Mouse (Mus musculus) kidney, postnatal 25 days (tissue): ENCODE results near the gene Lrig3.

Experiments
- DNase-seq, 2 experiments: peaks; one replicate each; pipeline ENCODE4 v3.0.0; 2021; ENCODE audit warnings: mixed read lengths in 2 of 2

Lrig3 gene

DNA sequence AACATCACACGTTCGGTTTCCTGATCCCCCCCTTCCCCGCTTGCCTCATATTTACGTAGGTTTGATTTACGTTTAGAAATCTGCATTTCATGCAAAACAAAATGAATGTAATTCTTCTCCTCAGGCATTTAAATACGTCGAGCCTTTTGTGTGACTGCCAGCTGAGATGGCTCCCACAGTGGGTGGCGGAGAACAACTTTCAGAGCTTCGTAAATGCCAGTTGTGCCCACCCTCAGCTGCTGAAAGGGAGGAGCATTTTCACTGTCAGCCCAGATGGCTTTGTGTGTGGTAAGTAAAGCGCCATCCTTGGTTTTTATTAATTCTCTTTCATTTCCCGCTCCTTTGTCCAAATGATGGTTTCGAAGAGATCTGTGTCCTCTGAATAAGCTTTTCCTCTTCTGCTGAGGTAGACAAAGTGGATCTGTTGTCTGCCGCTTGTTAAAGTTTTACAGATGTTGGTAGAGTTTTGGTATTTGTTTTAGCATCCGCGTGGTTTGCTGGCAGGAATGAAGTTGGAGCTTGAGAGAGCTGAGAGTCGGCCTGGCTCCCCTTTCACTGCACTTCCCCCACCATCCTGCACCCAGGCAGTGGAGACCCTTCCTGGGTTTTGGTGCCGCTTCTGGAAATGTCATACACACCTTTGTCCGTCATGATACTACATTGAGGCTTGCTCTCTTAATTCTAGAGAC is 37.0 kb downstream of the Lrig3 start:
- DNase-seq, result peak; percentile 61 to 64

DNA sequence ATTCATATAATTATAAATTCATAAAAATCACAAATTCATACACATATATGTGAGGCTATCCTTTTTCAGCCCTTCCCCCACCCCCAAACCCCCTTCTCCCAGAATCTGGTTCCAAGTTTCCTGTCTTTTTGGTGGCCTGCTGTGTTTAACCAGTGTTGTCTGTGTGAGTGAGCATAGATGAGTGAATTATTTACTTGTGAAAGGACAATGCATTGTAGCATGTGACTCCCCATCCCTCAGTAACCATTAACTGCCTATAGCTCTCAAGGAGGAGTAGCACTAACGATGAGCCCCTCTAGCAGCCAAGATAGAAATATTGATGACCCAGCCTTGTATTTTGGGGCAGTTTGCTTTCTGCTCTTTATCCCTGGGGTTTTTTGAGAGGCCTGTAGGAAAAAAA is 37.9 kb downstream of the Lrig3 start:
- peak in 1 of 2 experiments; percentile 14 for DNase-seq

DNA sequence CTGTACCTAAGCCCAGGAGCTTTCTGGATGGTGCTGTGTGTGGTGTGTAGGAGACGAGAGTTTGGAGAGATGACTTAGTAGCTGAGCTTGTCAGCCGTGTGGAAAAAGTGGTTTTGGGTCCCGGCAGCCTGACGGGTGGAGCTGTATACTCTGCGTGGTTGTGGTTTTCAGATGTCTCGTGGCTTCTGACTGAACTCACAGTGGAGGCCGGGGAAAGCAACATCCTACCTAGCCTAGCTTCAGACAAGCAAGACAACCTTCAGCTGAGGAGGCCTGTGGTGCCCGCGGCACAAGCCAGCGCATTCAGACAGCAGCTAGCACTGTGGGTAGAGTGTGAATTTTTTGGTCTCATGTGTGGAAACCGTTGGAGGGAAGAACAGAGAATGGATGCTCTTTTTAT is 47.7 kb downstream of the Lrig3 start:
- no peak for DNase-seq

DNA sequence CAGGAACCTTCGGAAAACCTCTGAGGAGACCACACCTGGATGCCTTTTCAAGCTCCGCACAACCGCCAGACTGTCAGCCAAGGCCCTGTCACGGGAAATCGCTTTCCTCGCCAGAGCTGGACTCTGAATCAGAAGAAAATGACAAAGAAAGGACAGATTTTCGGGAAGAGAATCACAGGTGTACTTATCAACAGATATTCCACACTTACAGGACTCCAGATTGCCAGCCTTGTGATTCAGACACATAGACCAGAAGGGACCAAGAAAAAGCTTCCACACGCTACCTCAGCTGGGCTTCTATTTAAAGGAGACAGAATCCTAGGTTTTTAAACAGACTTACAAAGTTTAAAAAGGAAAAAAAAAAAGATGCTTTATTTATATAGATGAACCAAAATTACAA is 48.7 kb downstream of the Lrig3 start:
- DNase-seq, result no peak

DNA sequence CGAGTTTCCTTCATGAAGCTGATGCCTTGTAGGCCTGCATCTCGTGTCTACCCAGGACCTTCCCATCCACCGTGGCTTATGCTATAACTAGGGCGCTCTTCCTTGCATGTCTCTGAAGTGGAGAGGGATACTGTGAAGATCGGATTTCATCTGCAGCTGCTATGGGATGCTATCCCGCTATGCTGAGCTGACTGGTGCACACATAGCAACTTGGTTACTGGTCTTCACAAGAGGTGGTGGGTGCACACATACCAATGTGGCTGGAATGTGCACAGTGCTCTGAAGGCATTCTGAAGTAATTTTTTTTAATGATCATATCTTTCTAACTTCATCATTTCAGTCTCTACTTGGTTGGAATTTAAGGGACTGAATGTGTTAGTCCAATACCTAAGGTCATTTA is 49.7 kb downstream of the Lrig3 start:
- DNase-seq, result no peak

DNA sequence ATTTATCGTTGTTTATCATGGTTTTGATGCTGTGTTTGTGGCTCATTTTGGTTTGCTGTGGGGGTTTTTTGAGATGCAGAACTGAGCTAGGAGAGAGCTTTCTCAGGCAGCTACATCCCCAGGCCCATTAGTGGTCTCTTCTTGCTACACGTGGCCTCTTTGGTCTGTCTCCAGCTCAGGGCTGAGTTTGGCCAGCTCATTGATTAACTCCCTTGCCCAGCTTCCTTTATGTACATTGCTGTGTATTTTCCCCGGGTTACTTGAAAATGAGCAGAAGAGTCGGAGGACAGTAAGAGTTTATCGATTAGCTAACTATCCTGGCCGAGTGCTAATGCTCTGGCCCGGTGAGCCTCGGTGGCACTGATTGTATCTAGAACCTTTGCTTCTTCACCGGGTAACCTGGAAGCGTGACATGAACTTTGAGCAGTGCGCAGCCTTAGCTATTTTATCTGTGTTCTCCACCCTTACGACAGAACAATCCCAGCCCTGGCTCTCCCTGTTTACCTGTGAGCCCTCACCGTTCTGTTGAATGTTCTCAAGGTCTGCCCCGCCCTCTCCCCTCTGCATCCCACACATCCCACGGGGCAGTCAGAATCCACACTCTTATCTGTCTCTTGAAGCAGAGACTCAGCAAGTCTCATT is 53.5 kb downstream of the Lrig3 start:
- DNase-seq, result no peak

DNA sequence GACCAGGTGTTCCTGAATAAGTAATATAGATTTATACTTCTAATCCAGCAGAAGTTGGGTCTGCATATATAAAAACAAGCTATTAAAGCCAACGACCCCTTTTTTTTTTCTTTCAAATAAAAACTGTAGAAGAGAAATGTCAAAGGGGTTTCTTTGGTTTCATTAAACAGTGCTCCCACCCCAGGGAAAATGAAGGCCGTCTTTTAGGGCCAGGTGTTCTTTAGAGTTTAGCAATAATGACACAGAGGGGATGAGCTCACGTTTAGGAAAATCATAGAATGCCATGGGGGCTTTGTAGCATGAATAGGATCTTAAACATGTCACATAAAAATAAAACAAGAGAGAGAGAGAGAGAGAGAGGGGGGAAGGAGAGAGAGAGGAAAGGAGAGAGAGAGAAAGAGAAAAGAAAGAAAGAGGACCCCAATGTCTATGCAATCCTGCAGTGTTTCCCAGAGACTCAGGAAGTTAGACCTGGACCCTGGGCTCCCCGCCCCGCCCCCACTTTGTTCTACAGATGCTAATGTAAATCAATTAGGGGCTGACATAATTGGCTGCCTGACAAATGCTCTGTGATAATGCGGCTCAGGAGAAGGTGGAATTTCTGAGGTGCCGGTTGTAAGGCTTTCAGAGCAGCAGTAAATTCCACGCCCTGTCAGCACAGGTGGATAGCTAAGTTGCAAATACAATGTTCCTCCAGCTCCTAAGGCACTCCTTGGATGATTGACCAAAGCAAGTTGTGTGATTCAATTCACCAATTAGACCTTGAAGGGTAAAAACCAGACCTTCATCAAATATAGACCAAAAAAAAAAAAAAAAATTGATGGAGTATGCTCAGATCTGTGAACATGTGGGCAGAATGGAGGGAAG is 62.8 kb downstream of the Lrig3 start:
- peak in 1 of 2 experiments; percentile 25 for DNase-seq

DNA sequence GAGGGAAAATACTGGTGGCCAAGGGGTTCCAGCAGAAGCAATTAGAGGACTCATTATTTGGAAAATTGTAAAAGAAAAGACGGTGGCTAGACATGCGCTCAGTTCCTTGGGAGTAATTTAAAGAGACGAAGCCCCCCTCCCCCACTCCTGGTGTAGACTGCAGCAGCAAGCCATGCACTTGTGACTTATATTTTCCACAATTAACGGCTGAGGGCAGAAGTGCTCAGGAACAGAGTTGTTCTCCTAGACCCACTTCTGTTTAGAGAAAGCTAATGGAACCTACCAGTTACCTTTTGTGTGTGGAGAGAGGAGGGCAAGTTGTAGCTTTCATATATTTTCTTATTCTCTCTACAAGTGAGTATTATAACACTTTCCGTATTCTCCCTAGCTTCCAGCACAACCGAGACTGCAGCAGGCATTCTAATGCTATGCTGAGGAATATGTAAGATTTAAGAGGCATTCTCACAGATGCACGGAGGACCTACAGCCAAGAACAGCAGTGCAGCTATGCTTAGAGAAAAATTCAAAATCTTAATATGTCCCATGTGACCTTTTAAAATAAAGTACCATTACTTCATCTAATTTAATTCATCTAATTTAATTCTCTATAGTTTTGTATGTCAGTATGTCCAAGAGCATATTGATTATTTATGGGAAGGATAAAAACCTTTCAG is 63.6 kb downstream of the Lrig3 start:
- no peak for DNase-seq

DNA sequence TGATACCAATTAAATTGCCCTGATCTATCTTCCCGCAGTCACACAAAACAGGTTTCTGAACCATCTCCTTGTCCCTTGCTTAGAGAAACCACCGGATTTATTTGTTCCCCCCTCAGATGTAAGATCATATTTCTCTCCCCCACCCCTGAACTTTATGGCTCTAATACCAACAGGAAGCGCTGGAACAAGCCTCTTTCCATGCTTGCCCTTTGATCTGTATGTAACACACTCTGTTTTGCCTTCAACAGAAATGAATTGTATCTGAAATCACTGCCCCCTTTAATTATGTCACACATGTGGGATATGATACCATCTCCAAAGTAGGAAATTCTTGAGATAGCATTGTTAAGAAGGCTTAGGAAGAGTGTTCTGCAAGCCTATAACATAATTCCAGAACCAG is 90.9 kb downstream of the Lrig3 start:
- DNase-seq, result no peak

DNA sequence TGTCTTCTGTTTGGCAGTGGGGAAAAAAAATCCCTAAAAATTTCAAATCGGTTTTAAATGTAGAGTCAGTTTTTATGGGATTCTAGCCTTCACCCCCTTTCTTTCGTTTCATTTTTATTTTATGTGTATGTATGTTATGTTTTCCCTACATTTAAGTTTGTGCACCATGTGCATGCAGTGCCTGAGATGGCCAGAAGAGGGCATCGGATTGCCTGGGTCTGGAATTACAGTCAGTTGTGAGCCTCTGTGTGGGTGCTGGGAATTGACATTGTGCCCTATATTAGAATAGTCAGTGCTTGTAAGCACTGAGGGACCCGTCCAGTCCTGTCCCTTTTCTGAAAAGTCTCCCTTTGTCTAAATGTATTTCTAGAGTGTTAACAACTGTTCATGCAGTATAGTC is 96.8 kb downstream of the Lrig3 start:
- no peak for DNase-seq
